Mouse (Mus musculus) cortical plate, adult 2 months (tissue): ENCODE data around the gene Dnaaf3.

Source experiments
- CTCF ChIP-seq: fragments of 200-500 bp; IDR thresholded peaks from 2 replicates; pipeline ENCODE4 v1.5.1; 2011; ENCODE audit warnings: mild to moderate bottlenecking, control low read depth, low read length; ENCODE audit not compliant: insufficient read depth; ENCODE audit errors: extremely low read depth
- POLR2A ChIP-seq: fragments of 200-500 bp; IDR thresholded peaks from 2 replicates; pipeline ENCODE4 v1.6.1; 2011; ENCODE audit warnings: mild to moderate bottlenecking, low read length, control low read depth; ENCODE audit not compliant: insufficient read depth; ENCODE audit errors: extremely low read depth

GRCm38 (mm10) chr7:4482281-4482680, 50.0 kb downstream of the Dnaaf3 start:
- no peak for TF ChIP-seq POLR2A
- TF ChIP-seq CTCF = no peak
